Mouse (Mus musculus) small intestine, adult 2 months (tissue): ENCODE measurements at regions not wholly inside any gene's neighbourhood (a gene's known extent, or its start where the extent isn't known, plus 50 kb on each side); places are given as distances from the start of the nearest gene placed in this dataset.

Source experiments
- CTCF ChIP-seq: fragments of 200-500 bp; IDR thresholded peaks from 2 replicates; pipeline ENCODE4 v1.5.1; 2012; ENCODE audit warnings: low read depth, mild to moderate bottlenecking, control low read depth, inconsistent platforms, low read length, moderate library complexity, mixed read lengths; ENCODE audit not compliant: insufficient replicate concordance, insufficient read length; ENCODE audit errors: extremely low read depth
- POLR2A ChIP-seq: fragments of 200-500 bp; IDR thresholded peaks from 2 replicates; pipeline ENCODE4 v1.6.1; 2012; ENCODE audit warnings: low read depth, mild to moderate bottlenecking, control low read depth, inconsistent platforms, low read length, moderate library complexity

GRCm38 (mm10) chr13:97412151-97412550, 171.2 kb downstream of the Enc1 start:
- TF ChIP-seq POLR2A = no peak
- TF ChIP-seq CTCF = no peak
